Mouse (Mus musculus): ENCODE measurements around the gene Macrod2.
A peak's percentile ranks its signal among the peaks of the same experiment; 100 is the strongest.

Gene Macrod2

GRCm38 (mm10) chr2:142186922-142187321 is 1791.8 kb downstream of the Macrod2 start:
- DNase-seq (ENCODE audit: low read depth, low spot score), result no peak

GRCm38 (mm10) chr2:142187428-142187827 is 1792.3 kb downstream of the Macrod2 start:
- no peak for DNase-seq (ENCODE audit: low read depth, low spot score)

GRCm38 (mm10) chr2:142217371-142217770 is 1822.3 kb downstream of the Macrod2 start:
- no peak for DNase-seq (ENCODE audit: low read depth, low spot score)

- no peak for DNase-seq (ENCODE audit: low read depth, low spot score)
Measured at GRCm38 (mm10) chr2:142222137-142222921, 1827.2 kb downstream of the Macrod2 start.

- no peak for DNase-seq (ENCODE audit: low read depth, low spot score)
Measured at GRCm38 (mm10) chr2:142222926-142223325, 1827.8 kb downstream of the Macrod2 start.

- no peak for DNase-seq (ENCODE audit: low read depth, low spot score)
Measured at GRCm38 (mm10) chr2:142230985-142231549, 1836.0 kb downstream of the Macrod2 start.

- DNase-seq (ENCODE audit: low read depth, low spot score), result peak; percentile 28
Measured at GRCm38 (mm10) chr2:142232828-142233227, 1837.7 kb downstream of the Macrod2 start.

- no peak for DNase-seq (ENCODE audit: low read depth, low spot score)
Measured at GRCm38 (mm10) chr2:142243483-142243882, 1848.4 kb downstream of the Macrod2 start.

- DNase-seq (ENCODE audit: low read depth, low spot score), result no peak
Measured at GRCm38 (mm10) chr2:142250383-142250782, 1855.3 kb downstream of the Macrod2 start.

GRCm38 (mm10) chr2:142251518-142251917 is 1856.4 kb downstream of the Macrod2 start:
- no peak for DNase-seq (ENCODE audit: low read depth, low spot score)

- DNase-seq (ENCODE audit: low read depth, low spot score), result peak; percentile 76
Measured at GRCm38 (mm10) chr2:142253913-142254312, 1858.8 kb downstream of the Macrod2 start.

GRCm38 (mm10) chr2:142254566-142254965 is 1859.5 kb downstream of the Macrod2 start:
- no peak for DNase-seq (ENCODE audit: low read depth, low spot score)

- no peak for DNase-seq (ENCODE audit: low read depth, low spot score)
Measured at GRCm38 (mm10) chr2:142257501-142257900, 1862.4 kb downstream of the Macrod2 start.

- no peak for DNase-seq (ENCODE audit: low read depth, low spot score)
Measured at GRCm38 (mm10) chr2:142261046-142261445, 1865.9 kb downstream of the Macrod2 start.

GRCm38 (mm10) chr2:142264697-142265096 is 1869.6 kb downstream of the Macrod2 start:
- no peak for DNase-seq (ENCODE audit: low read depth, low spot score)

- no peak for DNase-seq (ENCODE audit: low read depth, low spot score)
Measured at GRCm38 (mm10) chr2:142267836-142268235, 1872.7 kb downstream of the Macrod2 start.

GRCm38 (mm10) chr2:142286761-142287160 is 1891.7 kb downstream of the Macrod2 start:
- no peak for DNase-seq (ENCODE audit: low read depth, low spot score)

GRCm38 (mm10) chr2:142294831-142295230 is 1899.7 kb downstream of the Macrod2 start:
- no peak for DNase-seq (ENCODE audit: low read depth, low spot score)

GRCm38 (mm10) chr2:142303098-142303911 is 1908.2 kb downstream of the Macrod2 start:
- DNase-seq (ENCODE audit: low read depth, low spot score), result no peak

- no peak for DNase-seq (ENCODE audit: low read depth, low spot score)
Measured at GRCm38 (mm10) chr2:142303912-142304182, 1908.7 kb downstream of the Macrod2 start.

GRCm38 (mm10) chr2:142323158-142323557 is 1928.0 kb downstream of the Macrod2 start:
- no peak for DNase-seq (ENCODE audit: low read depth, low spot score)

- DNase-seq (ENCODE audit: low read depth, low spot score), result no peak
Measured at GRCm38 (mm10) chr2:142326737-142327136, 1931.6 kb downstream of the Macrod2 start.

GRCm38 (mm10) chr2:142329761-142330160 is 1934.7 kb downstream of the Macrod2 start:
- DNase-seq (ENCODE audit: low read depth, low spot score), result no peak

All from forelimb bud, embryonic 11.5 days (tissue).